Mouse (Mus musculus) liver, embryonic 11.5 days (tissue): Measurements from ENCODE around the gene Htr3a. TPM values are rescaled to one million over a fixed set of nuclear protein-coding genes. Genes with fewer than 3 reads are reported as not detected.

Source experiments
- ATAC-seq: fragments of 200-750 bp; cut with Nextera tagmentation; replicated peaks from 2 replicates; pipeline ENCODE4 v1.8.0; 2017; ENCODE audit warnings: moderate number of reproducible peaks, mild to moderate bottlenecking, moderate TSS enrichment, moderate library complexity; ENCODE audit not compliant: low FRiP score
- DNase-seq: peaks from one replicate; pipeline ENCODE4 v3.0.0-alpha.2; 2017; ENCODE audit warnings: low spot score
- H3K27ac ChIP-seq: fragments of 300-500 bp; sonication (generic); 2 replicates; pipeline ENCODE4 v1.5.1; 2014; ENCODE audit warnings: mild to moderate bottlenecking, low read depth, low read length, control low read depth
- H3K27me3 ChIP-seq: fragments of 300-500 bp; sonication (generic); replicated peaks from 2 replicates; pipeline ENCODE4 v1.6.1; 2014; ENCODE audit warnings: low read length, mixed read lengths; ENCODE audit not compliant: control insufficient read depth, insufficient read depth
- H3K36me3 ChIP-seq: fragments of 300-500 bp; sonication (generic); 2 replicates; pipeline ENCODE4 v1.6.1; 2014; ENCODE audit warnings: mild to moderate bottlenecking, low read length, moderate library complexity, mixed read lengths; ENCODE audit not compliant: control insufficient read depth, insufficient read depth
- H3K4me1 ChIP-seq: fragments of 300-500 bp; sonication (generic); replicated peaks from 2 replicates; pipeline ENCODE4 v1.6.1; 2014; ENCODE audit warnings: low read length, mixed read lengths; ENCODE audit not compliant: control insufficient read depth, insufficient read depth
- H3K4me2 ChIP-seq: fragments of 300-500 bp; sonication (generic); 2 replicates; pipeline ENCODE4 v1.6.1; 2014; ENCODE audit warnings: mild to moderate bottlenecking, control low read depth, moderate library complexity
- H3K4me3 ChIP-seq: fragments of 300-500 bp; sonication (generic); 2 replicates; pipeline ENCODE4 v1.5.1; 2014; ENCODE audit warnings: low read depth, low read length, control low read depth
- H3K9ac ChIP-seq: fragments of 300-500 bp; sonication (generic); 2 replicates; pipeline ENCODE4 v1.6.1; 2014; ENCODE audit warnings: low read depth, low read length, control low read depth
- H3K9me3 ChIP-seq: fragments of 300-500 bp; sonication (generic); 2 replicates; pipeline ENCODE4 v1.6.1; 2016; ENCODE audit warnings: low read length, inconsistent platforms, mixed read lengths; ENCODE audit not compliant: control insufficient read depth
- WGBS: fragments of 180-500 bp; shearing (Covaris S2); extraction: QIAGEN DNeasy Blood & Tissue Kit; methylation state at CpG from one replicate; pipeline ENCODE4 v1.1.7; 2014; 5-methylcytosine and 5-hydroxymethylcytosine counted together
- polyA plus RNA-seq: library from polyadenylated mRNA; unstranded; fragments of >200 nt; fragmentation: Nextera tagmentation; extraction: Ambion mirVana; gene quantifications from 2 replicates; pipeline ENCODE4 v1.2.1, GENCODE M21; 2014

Gene Htr3a
- polyA plus RNA-seq, 1 experiment from 2014 or later = not detected

DNA sequence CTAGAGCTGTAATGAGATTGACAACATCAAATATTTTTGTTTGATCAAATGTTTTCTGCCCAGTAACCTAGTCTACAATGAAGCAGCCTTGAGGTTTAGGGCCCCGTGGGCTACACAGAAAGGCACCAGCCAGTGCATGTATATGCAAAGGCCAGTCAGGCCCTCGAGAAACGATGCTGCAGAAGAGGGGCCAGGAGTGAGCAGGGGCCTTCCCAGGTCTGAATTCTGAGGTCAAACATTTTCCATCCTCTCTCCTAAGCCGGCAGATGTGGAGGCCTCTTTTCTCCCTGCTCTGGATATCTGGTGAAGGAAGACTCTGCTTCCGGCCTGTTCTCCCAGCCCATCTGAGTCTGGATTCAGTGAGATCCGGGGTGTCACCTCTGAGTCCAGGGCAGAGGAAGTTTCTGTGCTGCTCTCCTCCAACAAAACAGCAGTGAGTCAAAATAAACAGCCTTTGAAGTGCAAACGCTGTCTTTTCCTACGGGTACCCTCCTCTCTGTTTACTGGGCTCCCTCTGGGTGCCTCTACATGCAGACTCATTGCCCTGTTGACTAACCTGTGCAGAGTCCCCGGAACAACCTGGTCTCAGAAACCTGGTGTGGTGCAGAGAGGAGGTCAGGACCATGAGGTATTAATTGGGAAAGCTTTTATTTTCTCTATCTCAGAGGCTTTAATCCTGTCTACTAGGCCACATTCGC lies 50.9 kb downstream of the Htr3a start:
- no peak for DNase-seq
- H3K4me3 ChIP-seq = no peak overlapping the region
- H3K27me3 ChIP-seq = peaks cover 4% of the 10 kb centered on the region; the same call in 1 of the 2 replicates
- no peak overlapping the region for H3K27ac ChIP-seq
- ATAC-seq = no peak
- H3K4me2 ChIP-seq = no peak overlapping the region
- no peaks in the 10 kb centered on the region for H3K36me3 ChIP-seq
- no peaks in the 10 kb centered on the region for H3K9me3 ChIP-seq
- H3K9ac ChIP-seq = no peak overlapping the region
- no peaks in the 10 kb centered on the region for H3K4me1 ChIP-seq
- WGBS = 39% methylated on average over 10 of the region's 10 CpGs

- H3K27ac ChIP-seq = no peak overlapping the region
- ATAC-seq (no peak), DNase-seq (no peak)
- H3K36me3 ChIP-seq = no peaks in the 10 kb centered on the region
- no peaks in the 10 kb centered on the region for H3K4me1 ChIP-seq
- no peaks in the 10 kb centered on the region for H3K9me3 ChIP-seq
- peaks cover 4% of the 10 kb centered on the region; the same call in 1 of the 2 replicates for H3K27me3 ChIP-seq
- WGBS = 81% methylated on average over 7 of the region's 7 CpGs
- no peak overlapping the region for H3K4me2 ChIP-seq
- no peak overlapping the region for H3K4me3 ChIP-seq
- no peak overlapping the region for H3K9ac ChIP-seq
Observed at GRCm38 (mm10) chr9:48857944-48858343, 53.0 kb downstream of the Htr3a start.

DNA sequence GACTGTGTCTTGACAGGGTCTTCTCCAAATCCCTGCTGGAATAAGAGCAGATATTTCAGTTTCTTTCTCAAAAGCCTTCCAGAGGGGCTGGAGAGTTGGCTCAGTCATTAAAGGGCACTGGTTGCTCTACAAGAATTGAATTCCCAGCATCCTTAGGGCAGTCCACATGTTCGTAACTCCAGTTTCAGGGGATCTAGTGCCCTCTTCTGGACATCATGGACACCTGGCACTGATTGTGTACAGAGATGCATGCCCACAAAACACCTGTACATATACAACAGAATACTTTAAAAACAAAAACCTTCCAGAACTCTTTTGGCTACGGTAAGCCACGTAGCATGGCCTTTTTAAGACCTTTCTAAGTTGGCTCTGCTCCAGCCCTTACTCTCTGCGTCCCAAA lies 54.7 kb downstream of the Htr3a start:
- Histone ChIP-seq H3K36me3 (no peaks in the 10 kb centered on the region), H3K4me2 (no peak overlapping the region), H3K27me3 (no peaks in the 10 kb centered on the region), H3K9ac (no peak overlapping the region), H3K27ac (no peak overlapping the region), H3K4me1 (no peaks in the 10 kb centered on the region), H3K4me3 (no peak overlapping the region), H3K9me3 (no peaks in the 10 kb centered on the region)
- DNase-seq (no peak), ATAC-seq (no peak)
- WGBS = 80% methylated on average over 4 of the region's 4 CpGs

- no peaks in the 10 kb centered on the region for H3K36me3 ChIP-seq
- 78% methylated on average over 5 of the region's 5 CpGs for WGBS
Observed at GRCm38 (mm10) chr9:48849531-48849930, 61.4 kb downstream of the Htr3a start.

More at GRCm38 (mm10) chr9:48849531-48849930, 61.4 kb downstream of the Htr3a start:
- DNase-seq (no peak), ATAC-seq (no peak)
- Histone ChIP-seq H3K27me3 (no peaks in the 10 kb centered on the region; the same call in 1 of the 2 replicates), H3K9me3 (no peaks in the 10 kb centered on the region), H3K9ac (no peak overlapping the region), H3K4me2 (no peak overlapping the region), H3K27ac (no peak overlapping the region), H3K4me3 (no peak overlapping the region), H3K4me1 (no peaks in the 10 kb centered on the region)

Other genes with a start within 250 kb of the Htr3a start
- gene Zbtb16, start 74.9 kb downstream of the Htr3a start, polyA plus RNA-seq = 2.3 and 2.8 TPM in 2 replicates
- not detected in 2 replicates for gene Htr3b, start 53.9 kb upstream of the Htr3a start, polyA plus RNA-seq
- 15.2 and 15.4 TPM in 2 replicates for gene Usp28, start 74.3 kb upstream of the Htr3a start, polyA plus RNA-seq
- 40.0 and 48.2 TPM in 2 replicates for gene Zw10, start 144.5 kb upstream of the Htr3a start, polyA plus RNA-seq
- not detected in 2 replicates for gene Tmprss5, start 170.2 kb upstream of the Htr3a start, polyA plus RNA-seq